Mouse (Mus musculus) testis, adult 2 months (tissue): Measurements from ENCODE around the gene Cox4i1. TPM values are rescaled to one million over a fixed set of nuclear protein-coding genes. Genes with fewer than 3 reads are reported as not detected.

Source experiments
- H3K27ac ChIP-seq: fragments of 200-500 bp; 2 replicates; pipeline ENCODE4 v1.5.1; 2012; ENCODE audit warnings: low read depth, low read length; ENCODE audit not compliant: control insufficient read depth, insufficient read depth
- H3K27me3 ChIP-seq: fragments of 200-500 bp; 2 replicates; pipeline ENCODE4 v1.6.1; 2012; ENCODE audit warnings: mild to moderate bottlenecking, low read length, moderate library complexity; ENCODE audit not compliant: control insufficient read depth, insufficient read depth
- H3K36me3 ChIP-seq: fragments of 200-500 bp; 2 replicates; pipeline ENCODE4 v1.6.1; 2012; ENCODE audit warnings: mild to moderate bottlenecking, low read length; ENCODE audit not compliant: control insufficient read depth, insufficient read depth
- H3K4me1 ChIP-seq: fragments of 200-500 bp; 2 replicates; pipeline ENCODE4 v1.6.1; 2012; ENCODE audit warnings: low read length; ENCODE audit not compliant: control insufficient read depth, insufficient read depth
- H3K4me3 ChIP-seq: fragments of 200-500 bp; 2 replicates; pipeline ENCODE4 v1.5.1; 2012; ENCODE audit warnings: low read depth, mild to moderate bottlenecking, low read length, moderate library complexity, mixed read lengths; ENCODE audit not compliant: control insufficient read depth
- CTCF ChIP-seq: fragments of 200-500 bp; IDR thresholded peaks from 2 replicates; pipeline ENCODE4 v1.5.1; 2012; ENCODE audit warnings: low read depth, mild to moderate bottlenecking, inconsistent platforms, low read length, moderate library complexity; ENCODE audit not compliant: control insufficient read depth, insufficient read depth, insufficient replicate concordance
- POLR2A ChIP-seq: fragments of 200-500 bp; IDR thresholded peaks from 2 replicates; pipeline ENCODE4 v1.6.1; 2012; ENCODE audit warnings: low read depth, mild to moderate bottlenecking, inconsistent platforms, low read length, moderate library complexity; ENCODE audit not compliant: control insufficient read depth
- polyA plus RNA-seq: library from polyadenylated mRNA; depleted of rRNA; stranded (reverse); fragments of >200 nt; gene quantifications from 2 replicates; pipeline ENCODE4 v1.2.3, GENCODE M21; 2012

The Cox4i1 gene
- polyA plus RNA-seq, 1 experiment: 803 TPM

DNA sequence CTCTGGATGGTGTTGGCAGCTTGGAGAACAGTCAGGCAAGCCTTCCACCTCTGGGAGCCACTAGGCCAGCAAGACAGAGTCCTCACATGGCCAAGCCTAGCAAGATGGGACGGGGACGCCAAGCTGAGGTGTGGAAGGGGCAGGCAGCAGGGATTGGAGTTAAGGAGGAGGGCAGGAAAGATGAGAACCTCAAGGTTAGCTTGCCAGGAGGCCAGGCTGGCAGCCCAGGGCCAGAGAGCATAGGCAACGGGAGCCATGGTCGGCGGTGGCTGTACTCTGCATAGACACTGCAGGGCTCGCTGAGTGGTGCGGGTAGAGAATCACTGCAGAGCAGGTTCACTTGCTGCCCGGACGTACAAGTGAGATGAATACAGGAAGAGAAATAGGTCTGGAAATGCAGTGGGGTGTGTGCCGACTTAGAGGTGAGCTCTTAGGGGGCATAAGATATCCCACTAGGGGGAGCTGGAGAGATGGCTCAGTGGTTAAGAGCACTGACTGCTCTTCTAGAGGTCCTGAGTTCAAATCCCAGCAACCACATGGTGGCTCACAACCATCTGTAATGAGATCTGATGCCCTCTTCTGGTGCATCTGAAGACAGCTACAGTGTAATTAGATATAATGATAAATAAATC, 25.9 kb upstream of the Cox4i1 start:
- no peaks in the 10 kb centered on the region for H3K27me3 ChIP-seq
- no peak overlapping the region for H3K4me3 ChIP-seq
- no peak for TF ChIP-seq CTCF
- TF ChIP-seq POLR2A: no peak
- H3K27ac ChIP-seq: no peak overlapping the region
- no peaks in the 10 kb centered on the region for H3K36me3 ChIP-seq
- no peaks in the 10 kb centered on the region for H3K4me1 ChIP-seq

DNA sequence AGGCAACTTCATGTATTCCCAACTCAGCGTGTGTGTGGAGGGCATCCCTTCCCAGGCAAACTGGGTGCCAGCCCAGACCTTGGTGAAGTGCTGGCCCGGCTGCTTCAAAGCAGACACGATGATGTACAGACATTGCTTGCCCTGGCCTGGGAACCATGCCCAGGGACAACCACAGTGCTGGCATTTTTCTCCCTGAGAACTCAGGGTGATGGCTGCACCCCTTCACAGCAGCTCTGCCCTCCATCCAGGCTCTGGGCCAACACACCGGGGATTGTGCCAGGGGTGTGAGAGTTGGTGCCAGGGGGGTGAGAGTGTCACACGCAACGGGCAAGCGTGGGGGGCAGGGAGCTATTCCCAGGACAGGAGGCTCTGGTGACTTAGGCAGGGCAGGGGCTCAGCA, 23.4 kb upstream of the Cox4i1 start:
- Histone ChIP-seq H3K36me3 (no peaks in the 10 kb centered on the region), H3K4me3 (no peak overlapping the region), H3K27me3 (no peaks in the 10 kb centered on the region), H3K4me1 (no peaks in the 10 kb centered on the region), H3K27ac (no peak overlapping the region)
- TF ChIP-seq POLR2A: no peak
- TF ChIP-seq CTCF: no peak

DNA sequence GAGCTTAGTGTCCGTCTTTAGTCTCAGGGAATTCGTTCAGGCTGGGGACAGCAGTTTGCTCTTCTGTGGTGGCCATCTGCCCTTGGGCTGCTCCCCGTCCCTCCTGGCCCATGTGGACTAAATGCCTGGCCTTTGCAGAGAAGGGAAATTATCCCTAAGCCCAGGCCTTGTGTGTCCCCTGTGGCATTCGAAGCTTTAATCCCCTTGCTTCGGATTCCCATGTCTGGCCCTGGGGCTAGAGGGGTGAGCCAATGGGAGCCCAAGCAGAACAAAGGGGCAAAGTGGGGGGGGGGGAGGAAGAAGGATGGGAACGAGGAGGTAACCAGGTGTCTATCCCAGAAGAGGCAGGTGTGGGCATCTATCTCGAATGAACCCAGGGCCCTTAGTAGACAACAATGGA, 20.5 kb upstream of the Cox4i1 start, which contains the start of gene 1190005I06Rik:
Gene 1190005I06Rik, minus strand, starts transcription at position 101 of the 400 bp plus-strand sequence.
- Histone ChIP-seq H3K27me3 (no peaks in the 10 kb centered on the region), H3K4me1 (no peaks in the 10 kb centered on the region), H3K36me3 (no peaks in the 10 kb centered on the region), H3K4me3 (no peak within 1 kb of the TSS), H3K27ac (no peak within 1 kb of the TSS)
- no peak for TF ChIP-seq CTCF
- TF ChIP-seq POLR2A: no peak

DNA sequence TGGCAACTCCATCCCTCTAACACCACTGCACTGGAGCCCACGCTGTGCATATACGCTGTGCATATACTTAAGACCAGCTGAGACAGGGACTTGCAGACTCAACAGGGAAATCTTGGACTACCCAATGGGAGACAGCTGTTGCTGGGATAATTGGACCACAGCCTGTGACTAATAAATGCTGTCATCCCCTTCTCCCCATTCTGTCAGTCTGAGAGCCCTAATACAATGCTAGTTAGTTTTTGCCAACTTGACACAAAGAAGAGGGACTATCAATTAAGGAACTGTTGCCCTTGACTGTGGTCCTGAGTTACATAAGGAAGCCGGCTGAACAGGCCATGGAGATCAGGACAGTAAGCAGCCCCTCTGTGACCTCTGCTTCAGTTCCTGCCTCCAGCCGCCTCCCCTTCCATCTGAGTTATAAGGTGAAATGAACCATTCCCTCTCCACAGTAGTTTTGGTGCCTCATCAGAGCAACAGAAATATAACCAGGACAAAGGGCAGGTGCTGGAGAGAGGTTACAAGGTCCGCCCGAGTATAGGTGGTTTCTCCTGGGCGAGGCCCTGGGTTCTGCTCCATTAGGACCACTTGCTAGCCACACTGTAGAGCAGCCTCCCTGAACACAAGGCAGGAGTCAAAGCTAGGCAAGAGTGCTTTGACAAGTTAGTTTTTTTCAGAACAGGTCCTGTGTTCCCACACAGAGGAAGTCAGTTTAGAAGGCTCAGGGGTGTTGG, 11.5 kb upstream of the Cox4i1 start:
- peak overlapping the region; percentile 57 for H3K27ac ChIP-seq
- H3K27me3 ChIP-seq: no peaks in the 10 kb centered on the region
- no peaks in the 10 kb centered on the region; the same call in 1 of the 2 replicates for H3K36me3 ChIP-seq
- H3K4me3 ChIP-seq: no peak overlapping the region
- H3K4me1 ChIP-seq: no peaks in the 10 kb centered on the region
- TF ChIP-seq POLR2A (no peak), CTCF (no peak)

DNA sequence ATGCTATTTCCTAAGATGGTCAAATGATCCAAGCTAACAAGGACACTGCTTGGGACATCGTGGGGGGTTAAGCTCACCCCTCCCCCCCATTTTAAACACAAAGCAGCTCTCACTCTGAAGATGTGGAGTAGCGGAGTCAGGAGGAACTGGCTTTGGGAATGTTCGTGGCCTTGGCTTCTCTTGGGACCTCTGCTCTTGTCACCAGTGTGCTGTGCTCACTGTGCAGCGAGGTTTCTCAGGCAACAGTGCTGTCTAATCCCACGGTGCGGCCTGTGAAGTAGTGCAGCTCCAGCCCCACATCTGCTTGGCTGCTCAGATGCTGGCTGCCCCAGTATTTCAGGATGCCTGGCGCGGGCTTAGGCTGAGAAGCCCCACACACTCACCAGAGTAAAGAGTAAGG, 10.6 kb upstream of the Cox4i1 start:
- Histone ChIP-seq H3K27ac (no peak overlapping the region), H3K27me3 (no peaks in the 10 kb centered on the region), H3K4me1 (no peaks in the 10 kb centered on the region), H3K4me3 (no peak overlapping the region), H3K36me3 (no peaks in the 10 kb centered on the region; the same call in 1 of the 2 replicates)
- no peak for TF ChIP-seq CTCF
- no peak for TF ChIP-seq POLR2A

DNA sequence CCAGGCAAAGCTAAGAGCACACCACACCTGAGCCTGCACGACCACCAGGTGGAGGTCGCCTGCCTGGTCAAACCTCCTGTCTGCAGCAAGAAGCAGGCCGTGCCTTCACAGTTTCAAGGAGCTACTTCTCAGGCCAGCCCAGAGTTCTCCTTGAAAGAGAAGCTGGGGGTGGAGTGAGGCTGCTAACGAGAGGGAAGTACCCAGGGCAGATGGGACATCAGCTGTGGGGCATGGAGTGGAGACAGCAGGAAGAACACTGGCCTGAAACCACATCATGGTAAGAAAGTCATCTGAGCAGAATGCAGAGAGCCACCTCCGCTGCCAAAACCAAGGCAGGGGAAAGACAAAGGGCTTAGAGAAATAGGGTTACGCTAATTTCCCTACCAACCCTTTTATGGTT, 3.5 kb upstream of the Cox4i1 start:
- TF ChIP-seq POLR2A (no peak), CTCF (no peak)
- no peak overlapping the region; the same call in 1 of the 2 replicates for H3K27ac ChIP-seq
- H3K4me3 ChIP-seq: no peak overlapping the region
- no peaks in the 10 kb centered on the region for H3K36me3 ChIP-seq
- H3K4me1 ChIP-seq: peaks cover 11% of the 10 kb centered on the region
- H3K27me3 ChIP-seq: no peaks in the 10 kb centered on the region

DNA sequence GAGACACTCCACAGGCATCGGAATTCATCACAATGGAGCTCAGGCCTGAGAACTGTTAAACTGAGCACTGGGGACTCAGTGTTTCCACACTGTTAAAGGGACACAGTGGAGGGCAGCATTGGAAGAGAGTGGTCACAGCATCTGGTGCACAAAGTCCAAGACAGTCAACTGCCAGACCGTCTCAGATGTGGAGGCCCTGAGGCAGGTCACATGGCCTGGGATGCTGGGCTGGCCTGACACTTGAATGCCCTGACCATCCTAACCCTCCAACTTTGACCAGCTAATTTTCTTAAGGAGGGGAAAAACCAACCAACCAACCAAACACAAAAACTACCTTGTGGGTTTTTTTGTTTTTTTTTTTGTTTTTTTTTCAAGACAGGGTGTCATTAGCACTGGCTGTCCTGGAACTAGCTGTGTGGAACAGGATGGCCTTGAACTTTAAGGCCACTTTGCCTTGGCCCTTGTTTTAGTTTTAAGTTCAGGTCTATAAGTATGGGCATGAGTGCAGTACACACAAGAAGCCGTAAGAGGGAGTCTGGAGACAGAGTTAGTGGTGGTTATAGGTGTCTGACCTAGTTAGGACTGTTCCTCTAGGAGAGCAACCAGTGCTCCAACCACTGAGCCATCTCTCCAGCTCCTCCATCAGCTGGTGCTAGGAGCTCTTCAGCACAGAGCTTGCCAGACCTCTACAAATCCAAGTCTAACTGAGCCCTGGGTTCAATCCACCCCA, 2.1 kb upstream of the Cox4i1 start:
- Histone ChIP-seq H3K4me1 (peaks cover 11% of the 10 kb centered on the region), H3K27me3 (no peaks in the 10 kb centered on the region), H3K27ac (peak overlapping the region; percentile 22; the same call in 1 of the 2 replicates), H3K36me3 (no peaks in the 10 kb centered on the region), H3K4me3 (no peak overlapping the region)
- TF ChIP-seq POLR2A (no peak), CTCF (no peak)
